28 mouse cellular contexts compared by ENCODE assay signal in genomic region chr3:22056664-22057328, GRCm38 (mm10). TPM values are rescaled to one million over a fixed set of nuclear protein-coding genes. Genes with fewer than 3 reads are reported as not detected.
DNase-seq lines count a peak whose midpoint lies in the region; ATAC-seq and TF ChIP-seq lines count a peak whose summit lies in the region.
"Had no signal": no experiment of that assay in that cellular context is flagged by ENCODE, and none has a peak within 500 bp of the region (broad histone marks: within the 10 kb centered on the region; RNA-seq: fewer than 3 reads in every experiment).

No protein-coding gene starts in this region.

- no peaks in the 10 kb centered on the region; the same call in 1 of the 2 replicates for H3K9me3 ChIP-seq in hindbrain, embryonic 16.5 days (ENCODE audit: control insufficient read depth, low read length)
- H3K9me3 ChIP-seq in hindbrain, embryonic 12.5 days (replicated peaks), result no peaks in the 10 kb centered on the region
- H3K9me3 ChIP-seq in lung, embryonic 14.5 days (ENCODE audit: low read depth, low read length), result no peaks in the 10 kb centered on the region; the same call in 1 of the 2 replicates
- no peaks in the 10 kb centered on the region for H3K9me3 ChIP-seq in neural tube, embryonic 13.5 days
- H3K9me3 ChIP-seq: embryonic facial prominence, embryonic 10.5 days; embryonic facial prominence, embryonic 15.5 days; forebrain, embryonic 12.5 days; hindbrain, embryonic 10.5 days; kidney, embryonic 15.5 days; limb, embryonic 12.5 days; midbrain, embryonic 10.5 days; midbrain, embryonic 15.5 days had no signal

- H3K4me2 ChIP-seq in hindbrain, embryonic 16.5 days (ENCODE audit: low read length), result no peak overlapping the region
- no peak overlapping the region for H3K4me2 ChIP-seq in hindbrain, embryonic 12.5 days (replicated peaks)
- H3K4me2 ChIP-seq in lung, embryonic 14.5 days, result no peak overlapping the region
- no peak overlapping the region for H3K4me2 ChIP-seq in neural tube, embryonic 13.5 days
- H3K4me2 ChIP-seq: embryonic facial prominence, embryonic 15.5 days; forebrain, embryonic 12.5 days; kidney, embryonic 15.5 days; limb, embryonic 12.5 days; liver, embryonic 11.5 days; midbrain, embryonic 15.5 days had no signal

- H3K4me3 ChIP-seq in hindbrain, embryonic 16.5 days (ENCODE audit: low read length), result no peak overlapping the region
- H3K4me3 ChIP-seq in hindbrain, embryonic 12.5 days, result no peak overlapping the region
- no peak overlapping the region for H3K4me3 ChIP-seq in lung, embryonic 14.5 days (ENCODE audit: low read depth, low read length)
- no peak overlapping the region for H3K4me3 ChIP-seq in neural tube, embryonic 13.5 days
- H3K4me3 ChIP-seq: embryonic facial prominence, embryonic 10.5 days; embryonic facial prominence, embryonic 15.5 days; forebrain, embryonic 12.5 days; hindbrain, embryonic 10.5 days; kidney, embryonic 15.5 days; limb, embryonic 12.5 days; midbrain, embryonic 10.5 days; midbrain, embryonic 15.5 days had no signal

- peak; percentile 24; the same call in 1 of the 2 replicates for ATAC-seq in hindbrain, embryonic 16.5 days
- no peak for ATAC-seq in hindbrain, embryonic 12.5 days (ENCODE audit: low FRiP score)
- ATAC-seq in lung, embryonic 14.5 days (ENCODE audit: insufficient read depth), result peak; percentile 41; the same call in 1 of the 2 replicates
- ATAC-seq in neural tube, embryonic 13.5 days (ENCODE audit: low read depth), result peak; percentile 47
- ATAC-seq: forebrain, postnatal 0 days; hindbrain, postnatal 0 days; intestine, postnatal 0 days; midbrain, embryonic 15.5 days had no signal

- no peaks in the 10 kb centered on the region for H3K4me1 ChIP-seq in hindbrain, embryonic 16.5 days (ENCODE audit: control insufficient read depth, insufficient read depth, low read depth, low read length)
- no peaks in the 10 kb centered on the region for H3K4me1 ChIP-seq in hindbrain, embryonic 12.5 days
- no peaks in the 10 kb centered on the region for H3K4me1 ChIP-seq in lung, embryonic 14.5 days (ENCODE audit: insufficient read depth)
- peaks cover 6% of the 10 kb centered on the region; the same call in 1 of the 2 replicates for H3K4me1 ChIP-seq in neural tube, embryonic 13.5 days (replicated peaks)
- H3K4me1 ChIP-seq: embryonic facial prominence, embryonic 10.5 days; embryonic facial prominence, embryonic 15.5 days; forebrain, embryonic 12.5 days; hindbrain, embryonic 10.5 days; kidney, embryonic 15.5 days; midbrain, embryonic 10.5 days; midbrain, embryonic 15.5 days had no signal

- H3K27me3 ChIP-seq in hindbrain, embryonic 16.5 days (replicated peaks; ENCODE audit: control insufficient read depth, insufficient read depth, low read length), result no peaks in the 10 kb centered on the region
- H3K27me3 ChIP-seq in hindbrain, embryonic 12.5 days, result no peaks in the 10 kb centered on the region
- no peaks in the 10 kb centered on the region for H3K27me3 ChIP-seq in lung, embryonic 14.5 days (ENCODE audit: insufficient read depth, low read length)
- H3K27me3 ChIP-seq in neural tube, embryonic 13.5 days, result no peaks in the 10 kb centered on the region
- H3K27me3 ChIP-seq: embryonic facial prominence, embryonic 15.5 days; forebrain, embryonic 12.5 days; kidney, embryonic 15.5 days; limb, embryonic 12.5 days; midbrain, embryonic 15.5 days had no signal

- no peaks in the 10 kb centered on the region for H3K36me3 ChIP-seq in hindbrain, embryonic 16.5 days (ENCODE audit: control insufficient read depth, insufficient read depth, low read length)
- no peaks in the 10 kb centered on the region for H3K36me3 ChIP-seq in hindbrain, embryonic 12.5 days
- no peaks in the 10 kb centered on the region for H3K36me3 ChIP-seq in lung, embryonic 14.5 days (ENCODE audit: insufficient read depth)
- no peaks in the 10 kb centered on the region for H3K36me3 ChIP-seq in neural tube, embryonic 13.5 days
- H3K36me3 ChIP-seq: embryonic facial prominence, embryonic 10.5 days; embryonic facial prominence, embryonic 15.5 days; forebrain, embryonic 12.5 days; G1E; hindbrain, embryonic 10.5 days; kidney, embryonic 15.5 days; limb, embryonic 12.5 days; midbrain, embryonic 10.5 days; midbrain, embryonic 15.5 days had no signal

- 77% methylated on average over 4 of the region's 4 CpGs for WGBS in hindbrain, embryonic 16.5 days
- WGBS in hindbrain, embryonic 12.5 days, result 89% methylated on average over 4 of the region's 4 CpGs
- 59% methylated on average over 4 of the region's 4 CpGs for WGBS in lung, embryonic 14.5 days
- WGBS in neural tube, embryonic 13.5 days, result 79% methylated on average over 4 of the region's 4 CpGs

- no peak for TF ChIP-seq CTCF in lung, embryonic 14.5 days (IDR thresholded peaks at IDR 0.05; ENCODE audit: low read depth)

- no peak overlapping the region for H3K9ac ChIP-seq in hindbrain, embryonic 16.5 days (ENCODE audit: low read depth, low read length)
- H3K9ac ChIP-seq in hindbrain, embryonic 12.5 days, result no peak overlapping the region
- no peak overlapping the region for H3K9ac ChIP-seq in lung, embryonic 14.5 days
- no peak overlapping the region for H3K9ac ChIP-seq in neural tube, embryonic 13.5 days
- H3K9ac ChIP-seq: embryonic facial prominence, embryonic 15.5 days; forebrain, embryonic 12.5 days; forebrain, postnatal 0 days; kidney, embryonic 15.5 days; limb, embryonic 12.5 days; midbrain, embryonic 15.5 days had no signal

- no peak overlapping the region for H3K27ac ChIP-seq in hindbrain, embryonic 16.5 days (ENCODE audit: low read depth, low read length)
- no peak overlapping the region for H3K27ac ChIP-seq in hindbrain, embryonic 12.5 days
- no peak overlapping the region for H3K27ac ChIP-seq in lung, embryonic 14.5 days (ENCODE audit: low read depth)
- peak overlapping the region; percentile 49; the same call in 1 of the 2 replicates for H3K27ac ChIP-seq in neural tube, embryonic 13.5 days (replicated peaks)
- H3K27ac ChIP-seq: embryonic facial prominence, embryonic 10.5 days; embryonic facial prominence, embryonic 15.5 days; forebrain, embryonic 12.5 days; hindbrain, embryonic 10.5 days; hindbrain, postnatal 0 days; kidney, embryonic 15.5 days; limb, embryonic 12.5 days; macrophage; midbrain, embryonic 10.5 days; midbrain, embryonic 15.5 days had no signal

- DNase-seq in lung, embryonic 14.5 days, result peak; percentile 54
- no peak for DNase-seq in lung, postnatal 25 days (ENCODE audit: low spot score)
- DNase-seq in neural tube, embryonic 10.5 days (ENCODE audit: extremely low spot score, low spot score), result no peak
- peak; percentile 18 for DNase-seq in yolk sac, embryonic 10.5 days (ENCODE audit: low spot score)
- no peak for DNase-seq in left cerebral cortex, adult 18-20 months (ENCODE audit: low spot score in 2 of 2)
- DNase-seq: adrenal gland, adult 8-10 months; cerebellum, adult 2 months; cerebellum, postnatal 14 days; forebrain, postnatal 0 days; heart, postnatal 14 days; kidney, postnatal 4 days; right cerebral cortex, postnatal 4 days had no signal

RNA-seq across cellular contexts. Expression of gene Tbl1xr1, which starts 19.7 kb away (rescaled TPM):
- polyA plus RNA-seq in hindbrain, embryonic 16.5 days (2015; fragmentation: Nextera tagmentation; extraction: Ambion mirVana), result 10.2 and 13.1 TPM in 2 replicates
- polyA plus RNA-seq in hindbrain, embryonic 12.5 days (2016; fragmentation: Nextera tagmentation; extraction: Ambion mirVana), result 33.3 and 34.4 TPM in 2 replicates
- polyA plus RNA-seq in lung, embryonic 14.5 days (2014; fragmentation: Nextera tagmentation; extraction: Ambion mirVana), result 33.3 and 36.5 TPM in 2 replicates
- 20.7 and 20.8 TPM in 2 replicates for polyA plus RNA-seq in neural tube, embryonic 13.5 days (2015; fragmentation: Nextera tagmentation; extraction: Ambion mirVana)
- 100 to 1,000 TPM; 132 to 133 TPM for total RNA-seq in left cerebral cortex, adult 18-20 months (2021)

Comparison
In these comparisons a context has a peak if more than half of its experiments do, and no peak if none do; other contexts are left out.
1. DNase-seq: peak in lung, embryonic 14.5 days (single experiment) and yolk sac, embryonic 10.5 days (single experiment); none in lung, postnatal 25 days (single experiment), neural tube, embryonic 10.5 days (single experiment) and left cerebral cortex, adult 18-20 months (0 of 2).